Mouse (Mus musculus) E14TG2a.4 (cell line): ENCODE data around the gene Ncam1.
A peak's percentile ranks its signal among the peaks of the same experiment; 100 is the strongest.

Experiments used
- CTCF ChIP-seq: conservative IDR thresholded peaks from 2 replicates; pipeline ENCODE4 v1.5.1; 2014; ENCODE audit warnings: low read length
- POU5F1 ChIP-seq: IDR thresholded peaks from 2 replicates; pipeline ENCODE4 v1.6.1; 2014; ENCODE audit warnings: low read length, borderline replicate concordance

- TF ChIP-seq CTCF (no peak), POU5F1 (peak; percentile 42; the same call in 1 of the 2 replicates)
Measured at GRCm38 (mm10) chr9:49751466-49751865, 47.3 kb downstream of the Ncam1 start.
